Mouse (Mus musculus): Measurements from ENCODE around the gene Ccdc124.

Gene Ccdc124

DNA sequence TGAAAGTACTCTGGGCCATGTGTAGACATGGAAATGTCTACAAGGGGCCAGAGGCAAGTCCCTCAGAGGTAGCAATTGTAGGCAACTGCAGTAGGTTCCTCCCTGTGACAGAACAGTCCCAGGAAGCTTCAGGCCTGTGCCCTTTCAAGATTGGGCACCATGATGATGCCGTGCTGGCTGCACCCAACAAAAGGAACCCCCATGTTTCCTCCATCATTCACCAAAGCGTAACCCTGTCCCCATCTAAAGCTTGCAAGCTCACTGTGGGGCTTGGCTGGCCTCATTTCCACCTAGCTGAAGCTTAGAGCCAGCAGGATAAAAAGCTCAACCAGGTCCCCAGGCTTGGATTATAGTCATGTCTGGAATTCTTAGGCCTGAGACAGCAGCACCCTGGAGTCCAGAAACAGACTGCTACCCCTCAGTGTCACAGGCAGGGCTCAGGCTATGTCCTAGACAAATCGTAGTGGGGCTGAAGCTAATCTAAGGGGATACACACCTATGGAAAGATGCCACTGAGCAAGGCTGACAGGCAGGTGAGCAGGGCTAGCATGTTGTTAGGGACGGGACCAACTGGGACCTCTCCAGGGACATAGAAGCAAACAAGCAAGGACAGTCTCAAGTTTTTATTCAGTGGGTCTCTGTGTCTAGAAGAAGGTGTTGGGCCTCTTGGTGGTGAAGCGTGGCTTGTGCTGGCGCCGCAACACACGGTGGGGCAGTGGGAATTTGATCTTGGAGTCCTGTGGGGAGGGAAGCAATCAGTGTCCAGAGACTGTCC lies 21.2 kb upstream of the Ccdc124 start:
- DNase-seq = no peak

DNA sequence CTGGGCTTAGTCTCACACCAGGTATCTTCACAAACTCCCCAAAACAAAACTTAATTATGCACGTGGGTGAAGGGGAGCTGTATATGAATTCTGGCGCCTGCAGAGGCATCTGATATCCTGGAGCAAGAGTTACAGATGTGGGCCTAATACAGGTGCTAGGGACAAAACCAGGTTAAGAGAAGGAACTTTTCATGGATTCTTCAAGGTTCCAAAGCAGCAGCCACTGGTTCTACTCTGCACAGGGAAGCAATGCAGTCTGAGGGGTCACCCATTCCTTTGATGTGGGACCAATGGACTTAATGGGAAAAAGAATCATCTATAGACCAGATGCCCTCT lies 20.6 kb upstream of the Ccdc124 start:
- no peak for DNase-seq

DNA sequence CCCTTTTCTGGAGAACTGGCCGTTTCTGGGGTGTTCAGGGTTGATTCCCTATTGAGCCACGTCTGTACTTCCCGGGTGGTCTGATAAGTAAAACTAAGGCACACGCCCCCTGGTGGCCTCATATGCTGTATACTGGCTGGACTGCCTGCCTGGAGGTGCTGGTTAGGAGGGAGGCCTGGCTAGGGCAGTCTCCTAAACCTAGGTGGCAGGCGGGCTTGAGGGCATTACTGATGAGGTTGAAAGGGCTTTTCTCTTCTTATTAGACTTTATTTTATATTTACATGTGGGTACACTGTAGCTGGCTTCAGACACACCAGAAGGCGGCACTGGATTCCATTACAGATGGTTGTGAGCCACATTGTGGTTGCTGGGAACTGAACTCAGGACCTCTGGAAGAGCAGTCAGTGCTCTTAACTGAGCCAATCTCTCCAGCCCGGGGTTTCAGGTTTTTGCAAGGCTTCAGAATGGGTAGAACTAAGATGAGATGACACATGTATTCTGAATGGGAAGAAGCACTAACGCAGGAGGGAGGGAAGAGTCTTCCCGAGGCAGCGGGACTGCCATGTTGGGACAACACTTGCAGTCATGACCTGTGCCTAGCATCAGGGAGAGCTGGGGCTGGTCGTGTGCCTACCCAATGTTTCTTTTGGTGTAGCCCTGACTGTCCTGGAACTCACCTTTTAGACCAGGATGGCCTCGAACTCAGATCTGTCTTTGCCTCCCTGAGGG lies 20.1 kb upstream of the Ccdc124 start:
- peak; percentile 68 for DNase-seq

DNA sequence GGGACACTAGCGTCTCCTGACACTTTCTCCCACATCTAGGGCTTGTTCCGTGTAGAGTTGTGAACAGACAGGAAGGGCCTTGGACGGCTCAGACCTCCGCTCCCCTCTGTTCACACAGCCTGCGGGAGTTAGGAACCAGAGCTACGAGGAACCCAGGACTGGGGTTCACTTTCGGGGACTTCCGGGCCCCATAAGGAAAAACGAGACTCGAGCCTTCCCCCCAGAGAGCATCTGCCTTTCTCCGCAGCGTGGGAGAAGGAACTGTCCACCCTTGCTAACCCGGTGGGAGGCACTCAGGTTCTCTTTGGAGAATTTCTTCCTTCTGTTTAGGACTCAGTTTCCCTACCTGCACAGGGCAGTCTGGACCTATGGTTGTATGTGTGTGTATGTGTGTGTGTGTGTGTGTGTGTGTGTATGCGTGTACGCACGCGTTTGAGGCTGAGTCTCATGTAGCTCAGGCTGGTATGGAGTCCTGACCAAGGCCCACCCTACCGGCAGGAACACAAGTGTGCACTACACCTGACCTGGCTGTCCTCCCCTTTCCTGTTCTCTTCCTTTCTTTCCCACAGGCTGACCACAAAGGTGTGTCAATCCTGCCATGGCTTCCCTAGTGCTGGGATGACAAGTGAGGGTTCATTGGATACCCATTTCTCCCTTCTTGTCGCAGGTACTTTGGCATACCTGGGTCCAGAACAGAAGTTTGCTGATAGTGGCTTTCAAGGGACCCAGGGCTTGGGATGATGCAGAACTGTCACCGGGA lies 19.3 kb upstream of the Ccdc124 start:
- no peak for DNase-seq

GRCm38 (mm10) chr8:70892022-70892895 lies 18.5 kb upstream of the Ccdc124 start, which contains the start of gene Slc5a5:
Slc5a5 (minus strand) TSS chr8:70892757.
- DNase-seq = peak; percentile 39

DNA sequence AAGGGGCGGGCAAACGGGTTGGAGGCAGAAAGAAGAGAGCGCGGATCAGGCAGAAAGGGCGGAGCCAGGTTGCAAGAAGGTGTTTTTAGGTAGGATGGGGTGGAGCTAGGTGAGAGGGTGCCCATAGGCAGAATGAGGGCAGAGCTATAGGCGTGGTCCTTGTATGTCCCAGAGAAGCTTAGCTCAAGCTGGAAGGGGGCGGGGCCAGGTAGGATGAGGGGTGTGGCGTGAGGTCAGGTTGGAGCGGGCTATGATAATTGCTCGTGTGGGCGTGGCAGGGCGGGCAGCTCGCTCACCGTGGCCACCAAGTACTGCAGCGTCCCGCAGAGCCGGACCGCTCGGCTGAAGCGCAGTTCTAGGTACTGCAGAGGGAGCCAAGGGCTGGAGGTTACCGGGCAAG lies 17.6 kb upstream of the Ccdc124 start:
- peak; percentile 58 for DNase-seq

DNA sequence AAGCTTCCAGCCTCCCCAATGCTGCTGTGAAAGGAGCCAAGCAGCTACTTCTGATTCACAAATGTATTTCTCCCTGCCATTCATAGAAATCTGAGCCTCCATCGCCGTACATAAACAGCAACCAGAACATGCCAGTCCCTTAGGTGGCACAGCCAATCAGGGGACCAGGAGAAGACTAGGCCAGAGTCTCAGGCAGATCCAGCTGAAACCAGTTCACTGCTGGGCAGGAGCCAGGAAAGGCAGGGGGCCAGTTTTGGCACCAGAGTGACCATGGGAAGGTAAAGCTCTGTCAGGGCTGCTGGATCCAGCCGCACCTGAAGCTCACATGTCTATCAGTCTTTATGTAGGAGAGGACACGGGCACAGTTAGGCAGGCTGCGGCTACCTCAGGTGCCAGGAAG lies 16.9 kb upstream of the Ccdc124 start:
- no peak for DNase-seq

DNA sequence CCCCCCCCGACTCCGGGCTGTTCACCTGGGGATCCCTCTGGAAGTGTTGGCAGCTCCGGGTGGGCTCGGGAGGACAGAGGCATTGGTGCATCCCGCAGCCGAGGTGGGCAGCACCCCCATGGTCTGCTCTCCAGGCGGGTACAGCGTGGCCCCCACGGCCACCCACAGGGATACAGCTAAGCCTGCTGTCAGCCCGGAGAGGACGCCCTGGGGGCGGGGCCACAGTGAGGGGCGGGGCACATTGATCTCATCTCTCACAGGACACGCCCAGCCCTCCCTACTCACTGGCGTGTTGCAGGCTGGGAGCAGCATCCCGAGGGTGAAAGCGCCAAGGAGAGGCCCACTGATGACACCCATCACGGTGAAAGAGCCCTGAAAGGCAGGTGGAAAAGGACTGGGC lies 13.9 kb upstream of the Ccdc124 start:
- DNase-seq = no peak

DNA sequence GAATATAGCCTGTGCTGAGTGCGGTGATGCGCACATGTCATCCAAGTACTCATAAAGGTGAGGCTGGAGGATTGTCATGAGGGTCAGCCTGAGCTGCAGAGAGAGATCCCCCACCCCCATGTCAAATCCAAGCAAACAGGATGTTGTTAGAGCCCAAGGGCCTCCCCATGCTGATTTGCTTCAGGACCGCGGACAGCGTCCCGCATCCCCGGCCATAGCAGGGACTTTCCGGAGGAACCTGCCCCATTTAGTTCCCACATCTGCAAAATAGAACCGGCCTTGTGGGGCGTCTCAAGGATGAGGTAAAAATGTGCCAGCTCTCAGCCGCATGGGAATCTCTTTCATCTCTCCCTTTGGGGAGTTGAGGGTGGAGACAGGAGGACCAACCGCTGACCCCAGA lies 11.9 kb upstream of the Ccdc124 start:
- DNase-seq = no peak

GRCm38 (mm10) chr8:70884683-70885082 lies 10.9 kb upstream of the Ccdc124 start:
- DNase-seq = no peak

DNA sequence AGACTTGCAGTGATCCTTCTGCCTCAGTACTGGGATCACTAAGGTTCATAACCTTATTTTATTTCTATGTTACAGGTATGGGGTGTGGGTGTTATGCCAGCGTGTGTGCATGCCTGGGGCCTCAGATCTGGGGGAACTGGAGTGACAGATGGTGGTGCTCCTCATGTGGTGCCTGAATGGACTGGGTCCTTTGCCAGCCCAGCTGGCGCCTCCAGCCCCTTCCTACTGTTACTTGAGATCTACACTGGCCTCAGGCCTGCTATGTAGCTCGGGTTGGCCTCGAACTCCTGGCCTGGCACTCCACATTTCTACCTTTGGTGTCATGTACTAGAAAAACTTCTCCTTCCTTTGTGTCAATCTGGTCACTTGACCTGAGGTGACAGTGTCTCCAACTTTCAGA lies 10.5 kb upstream of the Ccdc124 start:
- DNase-seq = no peak

- DNase-seq = peak; percentile 62
These were observed 6.8 kb upstream of the Ccdc124 start for GRCm38 (mm10) chr8:70880546-70880945.

DNA sequence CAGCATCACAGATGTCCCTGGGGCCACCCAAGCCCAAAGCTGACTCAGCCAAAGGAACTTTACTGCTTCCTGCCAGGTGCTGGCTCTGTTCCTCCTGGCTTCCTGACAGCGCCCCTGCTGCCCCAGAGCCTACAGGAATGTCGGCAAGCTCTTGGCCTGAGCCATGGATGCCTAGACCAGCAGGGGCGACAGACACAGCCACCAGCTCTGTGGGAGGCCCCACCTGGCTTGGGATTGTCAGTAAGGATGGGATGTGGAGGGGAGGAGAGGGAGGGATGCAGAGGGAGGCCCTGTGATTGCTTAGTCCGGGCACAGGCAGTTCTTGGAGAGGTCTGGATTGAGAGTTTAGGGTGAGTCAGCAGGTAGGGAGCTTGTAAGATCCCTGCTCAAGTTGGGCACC lies 6.4 kb upstream of the Ccdc124 start:
- peak; percentile 97 for DNase-seq

GRCm38 (mm10) chr8:70879500-70879899 lies 5.8 kb upstream of the Ccdc124 start:
- peak; percentile 81 for DNase-seq

- DNase-seq = peak; percentile 53
These were observed 4.4 kb upstream of the Ccdc124 start for GRCm38 (mm10) chr8:70878178-70878577.

- peak; percentile 39 for DNase-seq
These were observed 2.6 kb upstream of the Ccdc124 start for GRCm38 (mm10) chr8:70876382-70876781.

GRCm38 (mm10) chr8:70874441-70874840 lies 706 bp upstream of the Ccdc124 start:
- DNase-seq = peak; percentile 49

DNA sequence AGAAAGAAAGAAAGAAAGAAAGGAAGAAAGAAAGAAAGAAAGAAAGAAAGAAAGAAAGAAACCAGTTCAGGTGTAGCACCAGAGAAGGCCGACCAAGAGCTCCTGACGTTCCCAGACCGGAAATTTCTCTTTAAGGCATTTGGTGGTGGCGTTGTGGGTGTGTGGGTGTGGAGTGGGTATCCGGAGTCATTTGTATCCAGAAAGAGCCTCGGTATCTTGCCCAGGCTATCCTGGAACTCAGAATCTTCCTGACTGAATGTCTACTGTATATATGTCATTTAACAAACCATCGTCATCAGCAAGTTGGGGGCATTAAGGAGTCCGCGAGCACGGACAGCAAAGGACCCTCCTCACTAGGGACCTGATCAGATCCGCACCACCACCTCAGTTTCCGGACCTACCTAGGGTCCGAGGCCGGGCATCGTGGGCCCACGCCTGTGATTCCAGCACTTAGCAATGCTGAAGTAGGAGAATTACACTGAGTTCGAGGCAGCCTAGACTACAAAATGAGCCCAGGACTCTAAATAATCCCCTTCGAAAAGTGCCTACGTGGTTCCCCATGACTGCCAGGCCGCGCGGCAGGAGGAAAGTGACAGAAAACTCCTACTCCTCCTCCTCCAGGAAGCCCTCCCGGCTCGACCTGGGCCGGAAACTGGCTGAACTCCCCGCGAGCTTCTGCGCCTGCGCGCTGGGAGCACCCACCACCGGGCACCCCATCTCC lies 932 bp downstream of the Ccdc124 start:
- DNase-seq = no peak

- peak; percentile 48 for DNase-seq
These were observed 2.4 kb downstream of the Ccdc124 start for GRCm38 (mm10) chr8:70871195-70871807.

- peak; percentile 68 for DNase-seq
These were observed 4.1 kb downstream of the Ccdc124 start for GRCm38 (mm10) chr8:70869601-70870041.

DNA sequence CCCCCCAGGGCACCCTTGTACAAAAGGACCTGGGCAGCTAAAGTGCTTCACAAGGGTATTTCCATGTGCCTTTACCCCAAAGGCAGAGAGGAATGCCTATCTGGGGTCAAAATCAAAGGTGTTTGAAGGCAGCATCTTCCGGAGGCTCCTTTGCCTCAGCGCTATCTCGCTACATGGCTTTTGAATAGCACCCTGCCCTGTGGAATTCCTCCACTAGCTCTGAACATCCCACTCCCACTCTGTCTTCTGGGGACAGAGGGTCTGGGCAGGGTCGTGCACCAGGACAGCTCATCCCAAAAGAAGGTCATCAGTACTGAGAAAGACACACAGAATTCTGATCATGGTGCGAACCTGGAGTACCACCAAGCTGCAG lies 4.5 kb downstream of the Ccdc124 start:
- no peak for DNase-seq
